In genomic region chr7:45865925-45866910, GRCm38 (mm10) we compare ENCODE assay signal across 8 mouse cellular contexts. TPM values are rescaled to one million over a fixed set of nuclear protein-coding genes. Genes with fewer than 3 reads are reported as not detected.
DNase-seq lines count a peak whose midpoint lies in the region; ATAC-seq and TF ChIP-seq lines count a peak whose summit lies in the region.

No protein-coding gene starts in this region.

- TF ChIP-seq EP300 in stomach, postnatal 0 days (optimal IDR thresholded peaks at IDR 0.05): no peak

- H3K9ac ChIP-seq in forebrain, embryonic 14.5 days (ENCODE audit: low read length): peak overlapping the region; percentile 86
- peak overlapping the region; percentile 72 for H3K9ac ChIP-seq in liver, embryonic 16.5 days (ENCODE audit: low read depth, low read length)
- peak overlapping the region; percentile 88 for H3K9ac ChIP-seq in neural tube, embryonic 12.5 days
- peak overlapping the region; percentile 80 for H3K9ac ChIP-seq in stomach, postnatal 0 days (ENCODE audit: low read length)

- peak overlapping the region; percentile 86 for H3K4me3 ChIP-seq in E14TG2a.4 (replicated peaks; ENCODE audit: low read length)
- peak overlapping the region; percentile 62 for H3K4me3 ChIP-seq in forebrain, embryonic 14.5 days (ENCODE audit: low read depth, low read length)
- peak overlapping the region; percentile 66 for H3K4me3 ChIP-seq in liver, embryonic 16.5 days (ENCODE audit: low read depth, low read length)
- H3K4me3 ChIP-seq in neural tube, embryonic 12.5 days: peak overlapping the region; percentile 62
- H3K4me3 ChIP-seq in stomach, postnatal 0 days (ENCODE audit: low read depth, low read length): peak overlapping the region; percentile 68

- ATAC-seq in forebrain, embryonic 14.5 days: peak; percentile 68
- peak; percentile 86 for ATAC-seq in liver, embryonic 16.5 days (ENCODE audit: low read depth)
- ATAC-seq in neural tube, embryonic 12.5 days (ENCODE audit: low FRiP score, low read depth): peak; percentile 12
- ATAC-seq in stomach, postnatal 0 days (ENCODE audit: low FRiP score, low TSS enrichment): peak; percentile 90

- peak overlapping the region; percentile 63 for H3K27ac ChIP-seq in forebrain, embryonic 14.5 days (ENCODE audit: low read depth, low read length)
- no peak overlapping the region for H3K27ac ChIP-seq in liver, embryonic 16.5 days (ENCODE audit: low read length)
- peak overlapping the region; percentile 20; the same call in 1 of the 2 replicates for H3K27ac ChIP-seq in neural tube, embryonic 12.5 days
- peak overlapping the region; percentile 83 for H3K27ac ChIP-seq in stomach, postnatal 0 days (replicated peaks)

- TF ChIP-seq CTCF in E14TG2a.4 (conservative IDR thresholded peaks at IDR 0.05; ENCODE audit: low read length): no peak
- no peak for TF ChIP-seq CTCF in stomach, postnatal 0 days (IDR thresholded peaks at IDR 0.05; ENCODE audit: low read depth)

- H3K4me1 ChIP-seq in E14TG2a.4 (replicated peaks; ENCODE audit: low read depth, low read length): peaks cover 51% of the 10 kb centered on the region
- peaks cover 13% of the 10 kb centered on the region for H3K4me1 ChIP-seq in forebrain, embryonic 14.5 days (ENCODE audit: control insufficient read depth, insufficient read depth, low read length)
- H3K4me1 ChIP-seq in liver, embryonic 16.5 days (ENCODE audit: control insufficient read depth, low read depth, low read length): peaks cover 8% of the 10 kb centered on the region
- H3K4me1 ChIP-seq in neural tube, embryonic 12.5 days: peaks cover 51% of the 10 kb centered on the region
- H3K4me1 ChIP-seq in stomach, postnatal 0 days (replicated peaks; ENCODE audit: control insufficient read depth, insufficient read depth): no peaks in the 10 kb centered on the region

- H3K9me3 ChIP-seq in E14TG2a.4 (ENCODE audit: low read length): no peaks in the 10 kb centered on the region
- no peaks in the 10 kb centered on the region for H3K9me3 ChIP-seq in forebrain, embryonic 14.5 days (replicated peaks; ENCODE audit: control insufficient read depth, low read length)
- no peaks in the 10 kb centered on the region for H3K9me3 ChIP-seq in liver, embryonic 16.5 days (replicated peaks; ENCODE audit: control insufficient read depth, low read length)
- no peaks in the 10 kb centered on the region for H3K9me3 ChIP-seq in neural tube, embryonic 12.5 days
- no peaks in the 10 kb centered on the region for H3K9me3 ChIP-seq in stomach, postnatal 0 days (ENCODE audit: control insufficient read depth, low read length)

- H3K36me3 ChIP-seq in E14TG2a.4 (ENCODE audit: insufficient read depth, low read length): no peaks in the 10 kb centered on the region
- no peaks in the 10 kb centered on the region for H3K36me3 ChIP-seq in forebrain, embryonic 14.5 days (ENCODE audit: control insufficient read depth, insufficient read depth, low read length)
- H3K36me3 ChIP-seq in liver, embryonic 16.5 days (ENCODE audit: control insufficient read depth, insufficient read depth): no peaks in the 10 kb centered on the region
- no peaks in the 10 kb centered on the region for H3K36me3 ChIP-seq in neural tube, embryonic 12.5 days
- H3K36me3 ChIP-seq in stomach, postnatal 0 days (ENCODE audit: control insufficient read depth, insufficient read depth, low read length): no peaks in the 10 kb centered on the region

- DNase-seq in c-Kit-positive CD71-positive TER-119-negative erythroid progenitor cells, embryonic 14.5 days (ENCODE audit: low read depth): peak; percentile 56
- peak; percentile 95 for DNase-seq in forebrain, embryonic 14.5 days (ENCODE audit: low spot score)
- peak; percentile 95 to 97 for DNase-seq in heart, postnatal 14 days
- peak; percentile 50 for DNase-seq in large intestine, adult 2 months (ENCODE audit: low read depth, low spot score)
- DNase-seq in stomach, postnatal 0 days (ENCODE audit: low spot score): peak; percentile 94

- peaks cover 68% of the 10 kb centered on the region for H3K27me3 ChIP-seq in E14TG2a.4 (ENCODE audit: insufficient read depth, low read length)
- peaks cover 25% of the 10 kb centered on the region; the same call in 1 of the 2 replicates for H3K27me3 ChIP-seq in forebrain, embryonic 14.5 days (replicated peaks; ENCODE audit: control insufficient read depth, insufficient read depth, low read length)
- H3K27me3 ChIP-seq in liver, embryonic 16.5 days (ENCODE audit: control insufficient read depth, insufficient read depth, low read depth, low read length): peaks cover 55% of the 10 kb centered on the region
- peaks cover 68% of the 10 kb centered on the region for H3K27me3 ChIP-seq in neural tube, embryonic 12.5 days (replicated peaks)
- H3K27me3 ChIP-seq in stomach, postnatal 0 days (ENCODE audit: control insufficient read depth, insufficient read depth, low read length): peaks cover 3% of the 10 kb centered on the region; the same call in 1 of the 2 replicates

- H3K4me2 ChIP-seq in forebrain, embryonic 14.5 days (ENCODE audit: low read length): peak overlapping the region; percentile 75
- H3K4me2 ChIP-seq in liver, embryonic 16.5 days (ENCODE audit: low read depth, low read length): peak overlapping the region; percentile 97
- H3K4me2 ChIP-seq in neural tube, embryonic 12.5 days (replicated peaks): peak overlapping the region; percentile 85
- peak overlapping the region; percentile 81 for H3K4me2 ChIP-seq in stomach, postnatal 0 days (replicated peaks; ENCODE audit: low read depth)

- intact Hi-C loops in heart, postnatal 14 days (cut with DNase I): no loop called here

- WGBS in forebrain, embryonic 14.5 days: 1% methylated on average over 116 of the region's 117 CpGs
- under 1% methylated on average over 117 of the region's 117 CpGs for WGBS in large intestine, adult 2 months
- WGBS in liver, embryonic 16.5 days (ENCODE audit: insufficient replicate concordance): under 1% methylated on average over 106 of the region's 117 CpGs
- WGBS in neural tube, embryonic 12.5 days: 1% methylated on average over 117 of the region's 117 CpGs
- WGBS in stomach, postnatal 0 days: under 1% methylated on average over 91 of the region's 117 CpGs

RNA-seq across cellular contexts. Expression of gene Kdelr1, which starts 6.4 kb away (rescaled TPM):
- 104 and 111 TPM in 2 replicates for polyA plus RNA-seq in forebrain, embryonic 14.5 days (2014; fragmentation: Nextera tagmentation; extraction: Ambion mirVana)
- 100 to 1,000 TPM; 103 to 109 TPM for total RNA-seq in heart, postnatal 14 days (2021)
- polyA plus RNA-seq in large intestine, adult 2 months (2012; rRNA removed): 357 and 385 TPM in 2 replicates
- polyA plus RNA-seq in liver, embryonic 16.5 days (2015; fragmentation: Nextera tagmentation; extraction: Ambion mirVana): 27.9 and 35.3 TPM in 2 replicates
- polyA plus RNA-seq in neural tube, embryonic 12.5 days (2016; fragmentation: Nextera tagmentation; extraction: Ambion mirVana): 41.8 and 54.4 TPM in 2 replicates
- 49.8 and 54.6 TPM in 2 replicates for polyA plus RNA-seq in stomach, postnatal 0 days (2015; fragmentation: Nextera tagmentation; extraction: Ambion mirVana)

RNA-seq across cellular contexts. Expression of gene Grin2d, which starts 12.0 kb away (rescaled TPM):
- 0.52 and 0.77 TPM in 2 replicates for polyA plus RNA-seq in forebrain, embryonic 14.5 days (2014; fragmentation: Nextera tagmentation; extraction: Ambion mirVana)
- under 1 TPM; 0.34 to 0.41 TPM for total RNA-seq in heart, postnatal 14 days (2021)
- polyA plus RNA-seq in large intestine, adult 2 months (2012; rRNA removed): 1.1 and 2.6 TPM in 2 replicates
- 0.04 and 0.05 TPM in 2 replicates for polyA plus RNA-seq in liver, embryonic 16.5 days (2015; fragmentation: Nextera tagmentation; extraction: Ambion mirVana)
- polyA plus RNA-seq in neural tube, embryonic 12.5 days (2016; fragmentation: Nextera tagmentation; extraction: Ambion mirVana): 1.3 and 1.5 TPM in 2 replicates
- polyA plus RNA-seq in stomach, postnatal 0 days (2015; fragmentation: Nextera tagmentation; extraction: Ambion mirVana): 0.35 and 0.38 TPM in 2 replicates

RNA-seq across cellular contexts. Expression of gene Syngr4, which starts 30.3 kb away (rescaled TPM):
- polyA plus RNA-seq in forebrain, embryonic 14.5 days (2014; fragmentation: Nextera tagmentation; extraction: Ambion mirVana): 0.51 and 0.55 TPM in 2 replicates
- not detected for total RNA-seq in heart, postnatal 14 days (2021)
- polyA plus RNA-seq in large intestine, adult 2 months (2012; rRNA removed): 0.26 and 0.41 TPM in 2 replicates
- 0.71 and 0.95 TPM in 2 replicates for polyA plus RNA-seq in liver, embryonic 16.5 days (2015; fragmentation: Nextera tagmentation; extraction: Ambion mirVana)
- polyA plus RNA-seq in neural tube, embryonic 12.5 days (2016; fragmentation: Nextera tagmentation; extraction: Ambion mirVana): 0.22 and 0.56 TPM in 2 replicates
- 0.46 and 0.79 TPM in 2 replicates for polyA plus RNA-seq in stomach, postnatal 0 days (2015; fragmentation: Nextera tagmentation; extraction: Ambion mirVana)

RNA-seq across cellular contexts. Expression of gene Tmem143, which starts 30.5 kb away (rescaled TPM):
- polyA plus RNA-seq in forebrain, embryonic 14.5 days (2014; fragmentation: Nextera tagmentation; extraction: Ambion mirVana): 5.1 and 6.2 TPM in 2 replicates
- 10 to 100 TPM; 77.4 to 79.3 TPM for total RNA-seq in heart, postnatal 14 days (2021)
- 28.7 and 33.5 TPM in 2 replicates for polyA plus RNA-seq in large intestine, adult 2 months (2012; rRNA removed)
- polyA plus RNA-seq in liver, embryonic 16.5 days (2015; fragmentation: Nextera tagmentation; extraction: Ambion mirVana): 3.5 and 4.3 TPM in 2 replicates
- polyA plus RNA-seq in neural tube, embryonic 12.5 days (2016; fragmentation: Nextera tagmentation; extraction: Ambion mirVana): 3.9 and 4.4 TPM in 2 replicates
- 3.1 and 3.2 TPM in 2 replicates for polyA plus RNA-seq in stomach, postnatal 0 days (2015; fragmentation: Nextera tagmentation; extraction: Ambion mirVana)

RNA-seq across cellular contexts. Expression of gene Grwd1, which starts 35.5 kb away (rescaled TPM):
- polyA plus RNA-seq in forebrain, embryonic 14.5 days (2014; fragmentation: Nextera tagmentation; extraction: Ambion mirVana): 45.2 and 46.7 TPM in 2 replicates
- total RNA-seq in heart, postnatal 14 days (2021): 10 to 100 TPM in 1 of 2 experiments, 1 to 10 TPM in 1; 8.6 to 12.5 TPM
- 15.9 and 17.8 TPM in 2 replicates for polyA plus RNA-seq in large intestine, adult 2 months (2012; rRNA removed)
- 19.2 and 20.9 TPM in 2 replicates for polyA plus RNA-seq in liver, embryonic 16.5 days (2015; fragmentation: Nextera tagmentation; extraction: Ambion mirVana)
- 48.3 and 50.7 TPM in 2 replicates for polyA plus RNA-seq in neural tube, embryonic 12.5 days (2016; fragmentation: Nextera tagmentation; extraction: Ambion mirVana)
- polyA plus RNA-seq in stomach, postnatal 0 days (2015; fragmentation: Nextera tagmentation; extraction: Ambion mirVana): 25.6 and 25.7 TPM in 2 replicates

Comparison
In these comparisons a context has a peak if more than half of its experiments do, and no peak if none do; other contexts are left out.
1. ATAC-seq: peak in every context shown above with its lines; median percentile 90 in stomach, postnatal 0 days; 86 in liver, embryonic 16.5 days; 68 in forebrain, embryonic 14.5 days; 12 in neural tube, embryonic 12.5 days.